Mouse (Mus musculus) hindbrain, postnatal 0 days (tissue): ENCODE measurements around the gene Gm6902. TPM values are rescaled to one million over a fixed set of nuclear protein-coding genes. Genes with fewer than 3 reads are reported as not detected.
"Not testable (repeated sequence)": the region's sequence is repeated elsewhere in the genome, so short reads cannot be mapped to it uniquely, and the experiment has no call there.

ENCODE experiments used
- ATAC-seq: fragments of 200-750 bp; cut with Nextera tagmentation; 2 replicates; pipeline ENCODE4 v1.8.0; 2017; ENCODE audit warnings: mild to moderate bottlenecking, moderate TSS enrichment, moderate library complexity
- DNase-seq: peaks from one replicate; pipeline ENCODE4 v3.0.0-alpha.2; 2015; ENCODE audit warnings: low spot score
- H3K27ac ChIP-seq: fragments of 300-500 bp; sonication (generic); 2 replicates; pipeline ENCODE4 v1.5.1; 2014; ENCODE audit warnings: mild to moderate bottlenecking
- H3K27me3 ChIP-seq: fragments of 300-500 bp; sonication (generic); 2 replicates; pipeline ENCODE4 v1.6.1; 2014; ENCODE audit warnings: low read length, mixed read lengths; ENCODE audit not compliant: insufficient read depth
- H3K36me3 ChIP-seq: fragments of 300-500 bp; sonication (generic); 2 replicates; pipeline ENCODE4 v1.6.1; 2014; ENCODE audit warnings: low read length, mixed read lengths; ENCODE audit not compliant: insufficient read depth
- H3K4me1 ChIP-seq: fragments of 300-500 bp; sonication (generic); 2 replicates; pipeline ENCODE4 v1.6.1; 2014; ENCODE audit warnings: antibody characterized with exemption, low read length, mixed read lengths; ENCODE audit not compliant: insufficient read depth
- H3K4me2 ChIP-seq: fragments of 300-500 bp; sonication (generic); 2 replicates; pipeline ENCODE4 v1.6.1; 2014; ENCODE audit warnings: low read depth, mild to moderate bottlenecking, low read length, moderate library complexity, mixed read lengths
- H3K4me3 ChIP-seq: fragments of 300-500 bp; sonication (generic); 2 replicates; pipeline ENCODE4 v1.5.1; 2014; ENCODE audit warnings: low read length
- H3K9ac ChIP-seq: fragments of 300-500 bp; sonication (generic); replicated peaks from 2 replicates; pipeline ENCODE4 v1.6.1; 2014; ENCODE audit warnings: mild to moderate bottlenecking, low read length, moderate library complexity, mixed read lengths
- H3K9me3 ChIP-seq: fragments of 300-500 bp; sonication (generic); 2 replicates; pipeline ENCODE4 v1.6.1; 2016; ENCODE audit warnings: low read length, mixed read lengths
- WGBS: fragments of 180-500 bp; shearing (Covaris S2); extraction: QIAGEN DNeasy Blood & Tissue Kit; methylation state at CpG from one replicate; pipeline ENCODE4 v1.1.7; 2014; 5-methylcytosine and 5-hydroxymethylcytosine counted together
- polyA plus RNA-seq: library from polyadenylated mRNA; unstranded; fragments of >200 nt; fragmentation: Nextera tagmentation; extraction: Ambion mirVana; gene quantifications from 2 replicates; pipeline ENCODE4 v1.2.1, GENCODE M21; 2015
- total RNA-seq: library from RNA; depleted of rRNA; stranded (reverse); fragments of >200 nt; gene quantifications from 2 replicates; pipeline ENCODE4 v1.2.3, GENCODE M21; 2014; rRNA removed

Gm6902 gene
- not detected in 2 replicates for total RNA-seq
- polyA plus RNA-seq = not detected in 2 replicates

DNA sequence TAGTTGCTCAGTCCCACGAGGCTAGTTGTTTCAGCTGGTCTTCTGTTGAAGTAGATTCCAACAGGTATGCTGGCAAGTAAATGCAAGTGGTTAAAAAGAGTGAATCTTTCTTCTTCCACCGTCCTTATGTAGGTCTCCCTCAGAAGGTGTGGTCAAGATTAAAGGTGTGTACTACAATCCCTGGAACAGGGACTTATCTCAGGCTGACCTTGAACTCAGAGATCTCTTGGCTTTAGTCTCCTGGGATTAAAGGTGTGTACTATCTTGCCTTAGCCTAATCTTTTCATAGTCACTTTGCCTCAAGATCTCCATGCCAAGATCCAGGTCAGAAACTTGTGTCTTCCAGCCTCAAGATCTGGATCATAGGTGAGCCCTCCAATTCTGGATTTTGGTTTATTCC lies at the start of gene Gm6902:
Gm6902 (minus strand) TSS at position 101 of the 400 bp plus-strand sequence.
- not testable (repeated sequence) for DNase-seq, H3K9ac ChIP-seq, H3K4me2 ChIP-seq, H3K4me1 ChIP-seq, H3K4me3 ChIP-seq, H3K9me3 ChIP-seq, ATAC-seq, H3K27ac ChIP-seq, H3K36me3 ChIP-seq, H3K27me3 ChIP-seq
- no CpG with 5 or more reads among the region's 2 CpGs for WGBS

DNA sequence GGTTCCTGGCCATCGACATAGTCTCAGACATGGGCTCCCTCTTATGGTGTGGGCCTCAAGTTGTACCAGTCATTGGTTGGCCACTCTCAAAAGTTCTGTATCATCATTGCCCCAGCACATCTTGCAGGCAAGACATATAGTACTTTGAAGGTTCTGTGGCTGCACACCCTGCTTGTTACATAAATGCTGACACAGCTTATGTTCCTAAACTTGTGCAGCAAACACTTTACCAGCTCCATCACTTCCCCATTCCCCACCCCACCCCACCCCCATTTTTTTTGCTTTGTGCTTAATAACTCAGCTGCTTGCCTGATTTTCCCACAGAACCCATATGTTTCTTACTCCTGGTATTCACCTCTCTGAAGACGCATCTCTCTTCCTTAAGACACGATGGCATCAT lies 22.2 kb upstream of the Gm6902 start, which contains the start of gene Nlrp4e:
Nlrp4e (plus strand) TSS at position 301 of the 400 bp plus-strand sequence.
- ATAC-seq, H3K4me2 ChIP-seq, H3K9me3 ChIP-seq, H3K36me3 ChIP-seq, H3K4me3 ChIP-seq, H3K27me3 ChIP-seq, H3K27ac ChIP-seq, DNase-seq, H3K4me1 ChIP-seq, H3K9ac ChIP-seq: not testable (repeated sequence)
- whole genome bisulfite sequencing = 83% methylated on average over 3 of the region's 3 CpGs

DNA sequence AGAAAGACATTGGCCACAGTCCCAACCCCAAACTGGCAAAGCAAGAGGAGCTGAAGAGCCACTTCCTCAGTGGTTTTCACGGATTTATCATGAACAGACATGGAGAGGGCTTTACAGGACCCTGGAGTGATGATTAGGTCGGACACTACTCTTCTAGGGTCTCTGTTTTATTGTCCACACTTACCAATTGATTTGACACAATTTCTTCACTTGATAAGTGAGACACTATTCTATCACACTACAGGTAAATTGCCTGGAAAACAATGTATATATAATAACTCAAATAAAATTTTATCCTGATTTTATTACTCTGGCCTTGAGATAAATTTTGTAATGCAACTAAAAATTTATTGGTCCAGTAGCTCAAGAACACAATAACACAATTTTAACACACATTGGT lies 27.1 kb downstream of the Gm6902 start, which contains the start of gene Vmn1r166:
Vmn1r166 (minus strand) TSS at position 101 of the 400 bp plus-strand sequence.
- WGBS = no CpG with 5 or more reads among the region's 2 CpGs
- not testable (repeated sequence) for H3K27ac ChIP-seq, H3K36me3 ChIP-seq, H3K9me3 ChIP-seq, H3K4me3 ChIP-seq, H3K4me2 ChIP-seq, H3K9ac ChIP-seq, ATAC-seq, DNase-seq, H3K4me1 ChIP-seq, H3K27me3 ChIP-seq

Other genes with a start within 250 kb of the Gm6902 start
- gene Vmn1r163, start 223.4 kb downstream of the Gm6902 start, total RNA-seq = not detected in 2 replicates
- not detected in 2 replicates for gene Vmn1r163, start 223.4 kb downstream of the Gm6902 start, polyA plus RNA-seq
- not detected in 2 replicates for gene Gm8720, start 211.4 kb downstream of the Gm6902 start, total RNA-seq
- not detected in 2 replicates for gene Gm8720, start 211.4 kb downstream of the Gm6902 start, polyA plus RNA-seq
- gene Gm10662, start 134.4 kb downstream of the Gm6902 start, total RNA-seq = not detected in 2 replicates
- gene Gm10662, start 134.4 kb downstream of the Gm6902 start, polyA plus RNA-seq = not detected in 2 replicates
- gene Vmn1r165, start 61.6 kb downstream of the Gm6902 start, total RNA-seq = not detected in 2 replicates
- gene Vmn1r165, start 61.6 kb downstream of the Gm6902 start, polyA plus RNA-seq = not detected in 2 replicates
- not detected in 2 replicates for gene Vmn1r166, start 27.2 kb downstream of the Gm6902 start, total RNA-seq
- not detected in 2 replicates for gene Vmn1r166, start 27.2 kb downstream of the Gm6902 start, polyA plus RNA-seq
- gene Nlrp4e, start 22.3 kb upstream of the Gm6902 start, total RNA-seq = not detected in 2 replicates
- not detected in 2 replicates for gene Nlrp4e, start 22.3 kb upstream of the Gm6902 start, polyA plus RNA-seq
- not detected in 2 replicates for gene Nlrp5, start 107.0 kb upstream of the Gm6902 start, total RNA-seq
- not detected in 2 replicates for gene Nlrp5, start 107.0 kb upstream of the Gm6902 start, polyA plus RNA-seq
- gene Vmn1r167, start 228.3 kb upstream of the Gm6902 start, total RNA-seq = not detected in 2 replicates
- gene Vmn1r167, start 228.3 kb upstream of the Gm6902 start, polyA plus RNA-seq = not detected in 2 replicates